Mouse (Mus musculus) midbrain, embryonic 10.5 days (tissue): ENCODE results near the gene Mapkapk2. TPM values are rescaled to one million over a fixed set of nuclear protein-coding genes. Genes with fewer than 3 reads are reported as not detected.

Experiments
- DNase-seq: peaks from one replicate; pipeline ENCODE4 v3.0.0-alpha.2; 2017; ENCODE audit warnings: low spot score
- H3K27ac ChIP-seq: fragments of 300-500 bp; sonication (generic); replicated peaks from 2 replicates; pipeline ENCODE4 v1.5.1; 2016; ENCODE audit warnings: mild to moderate bottlenecking
- H3K27me3 ChIP-seq: fragments of 300-500 bp; sonication (generic); 2 replicates; pipeline ENCODE4 v1.6.1; 2016; ENCODE audit warnings: low read depth, mild to moderate bottlenecking; ENCODE audit not compliant: poor library complexity, severe bottlenecking
- H3K36me3 ChIP-seq: fragments of 300-500 bp; sonication (generic); 2 replicates; pipeline ENCODE4 v1.6.1; 2016; ENCODE audit warnings: mild to moderate bottlenecking, moderate library complexity
- H3K4me1 ChIP-seq: fragments of 300-500 bp; sonication (generic); 2 replicates; pipeline ENCODE4 v1.6.1; 2016
- H3K4me3 ChIP-seq: fragments of 300-500 bp; sonication (generic); 2 replicates; pipeline ENCODE4 v1.5.1; 2016; ENCODE audit warnings: mild to moderate bottlenecking, moderate library complexity
- H3K9me3 ChIP-seq: fragments of 300-500 bp; sonication (generic); replicated peaks from 2 replicates; pipeline ENCODE4 v1.6.1; 2016; ENCODE audit warnings: mild to moderate bottlenecking
- WGBS: fragments of 180-500 bp; shearing (Covaris S2); methylation state at CpG from one replicate; pipeline ENCODE4 v1.1.7; 2016; 5-methylcytosine and 5-hydroxymethylcytosine counted together
- polyA plus RNA-seq: library from polyadenylated mRNA; unstranded; fragments of >200 nt; fragmentation: Nextera tagmentation; extraction: Ambion mirVana; gene quantifications from 2 replicates; pipeline ENCODE4 v1.2.1, GENCODE M21; 2016

Mapkapk2 gene
- polyA plus RNA-seq, 1 experiment from 2014 or later = 50.9 TPM

GRCm38 (mm10) chr1:131068011-131068727 lies 29.5 kb downstream of the Mapkapk2 start:
- Histone ChIP-seq H3K4me3 (no peak overlapping the region), H3K4me1 (peaks cover 26% of the 10 kb centered on the region), H3K27ac (no peak overlapping the region), H3K9me3 (no peaks in the 10 kb centered on the region), H3K27me3 (no peaks in the 10 kb centered on the region), H3K36me3 (peaks cover 29% of the 10 kb centered on the region)
- no peak for DNase-seq
- 88% methylated on average over 10 of the region's 10 CpGs for WGBS

GRCm38 (mm10) chr1:131064202-131064601 lies 33.4 kb downstream of the Mapkapk2 start:
- 77% methylated on average over 6 of the region's 6 CpGs for WGBS
- no peaks in the 10 kb centered on the region for H3K9me3 ChIP-seq
- H3K4me3 ChIP-seq = no peak overlapping the region
- no peak overlapping the region; the same call in 1 of the 2 replicates for H3K27ac ChIP-seq
- peaks cover 29% of the 10 kb centered on the region for H3K36me3 ChIP-seq
- DNase-seq = no peak
- no peaks in the 10 kb centered on the region for H3K27me3 ChIP-seq
- peaks cover 57% of the 10 kb centered on the region for H3K4me1 ChIP-seq

- Histone ChIP-seq H3K9me3 (no peaks in the 10 kb centered on the region), H3K4me3 (no peak overlapping the region), H3K27ac (peak overlapping the region; percentile 29), H3K4me1 (peaks cover 70% of the 10 kb centered on the region), H3K36me3 (peaks cover 24% of the 10 kb centered on the region), H3K27me3 (no peaks in the 10 kb centered on the region)
- no peak for DNase-seq
- 91% methylated on average over 6 of the region's 6 CpGs for WGBS
These were observed 34.8 kb downstream of the Mapkapk2 start for GRCm38 (mm10) chr1:131062821-131063220.

- Histone ChIP-seq H3K4me1 (peaks cover 70% of the 10 kb centered on the region), H3K27ac (peak overlapping the region; percentile 67; the same call in 1 of the 2 replicates), H3K27me3 (no peaks in the 10 kb centered on the region), H3K36me3 (peaks cover 24% of the 10 kb centered on the region), H3K4me3 (no peak overlapping the region), H3K9me3 (no peaks in the 10 kb centered on the region)
- DNase-seq = no peak
- WGBS = 85% methylated on average over 7 of the region's 7 CpGs
These were observed 35.8 kb downstream of the Mapkapk2 start for GRCm38 (mm10) chr1:131061740-131062254.

- 78% methylated on average over 13 of the region's 13 CpGs for WGBS
These were observed 37.1 kb downstream of the Mapkapk2 start for GRCm38 (mm10) chr1:131060290-131061253.

GRCm38 (mm10) chr1:131059841-131060240 lies 37.8 kb downstream of the Mapkapk2 start:
- no peaks in the 10 kb centered on the region for H3K9me3 ChIP-seq
- peak overlapping the region; percentile 74 for H3K27ac ChIP-seq
- peaks cover 68% of the 10 kb centered on the region for H3K4me1 ChIP-seq
- H3K36me3 ChIP-seq = peaks cover 37% of the 10 kb centered on the region
- H3K4me3 ChIP-seq = no peak overlapping the region
- 91% methylated on average over 5 of the region's 5 CpGs for WGBS
- DNase-seq = no peak
- H3K27me3 ChIP-seq = no peaks in the 10 kb centered on the region

More at GRCm38 (mm10) chr1:131060290-131061253, 37.1 kb downstream of the Mapkapk2 start:
- H3K36me3 ChIP-seq = peaks cover 30% of the 10 kb centered on the region
- H3K27ac ChIP-seq = peak overlapping the region; percentile 74
- H3K9me3 ChIP-seq = no peaks in the 10 kb centered on the region
- peak; percentile 49 for DNase-seq
- H3K4me1 ChIP-seq = peaks cover 70% of the 10 kb centered on the region
- no peak overlapping the region for H3K4me3 ChIP-seq
- no peaks in the 10 kb centered on the region for H3K27me3 ChIP-seq

GRCm38 (mm10) chr1:131059411-131059810 lies 38.2 kb downstream of the Mapkapk2 start:
- peaks cover 63% of the 10 kb centered on the region for H3K4me1 ChIP-seq
- peaks cover 41% of the 10 kb centered on the region for H3K36me3 ChIP-seq
- 74% methylated on average over 1 of the region's 1 CpGs for WGBS
- no peak overlapping the region for H3K4me3 ChIP-seq
- H3K9me3 ChIP-seq = no peaks in the 10 kb centered on the region
- DNase-seq = no peak
- no peaks in the 10 kb centered on the region for H3K27me3 ChIP-seq
- peak overlapping the region; percentile 74 for H3K27ac ChIP-seq

GRCm38 (mm10) chr1:131058431-131058830 lies 39.2 kb downstream of the Mapkapk2 start:
- Histone ChIP-seq H3K27ac (peak overlapping the region; percentile 74), H3K36me3 (peaks cover 51% of the 10 kb centered on the region), H3K27me3 (no peaks in the 10 kb centered on the region), H3K4me3 (no peak overlapping the region), H3K4me1 (peaks cover 60% of the 10 kb centered on the region), H3K9me3 (no peaks in the 10 kb centered on the region)
- WGBS = 85% methylated on average over 7 of the region's 7 CpGs
- no peak for DNase-seq

GRCm38 (mm10) chr1:131054251-131054650 lies 43.4 kb downstream of the Mapkapk2 start:
- peaks cover 63% of the 10 kb centered on the region for H3K36me3 ChIP-seq
- peaks cover 35% of the 10 kb centered on the region for H3K4me1 ChIP-seq
- no peak for DNase-seq
- H3K27me3 ChIP-seq = no peaks in the 10 kb centered on the region
- H3K27ac ChIP-seq = no peak overlapping the region; the same call in 1 of the 2 replicates
- 89% methylated on average over 4 of the region's 4 CpGs for WGBS
- no peak overlapping the region for H3K4me3 ChIP-seq
- no peaks in the 10 kb centered on the region for H3K9me3 ChIP-seq

- H3K4me3 ChIP-seq = no peak overlapping the region
These were observed 44.0 kb downstream of the Mapkapk2 start for GRCm38 (mm10) chr1:131053656-131054055.

GRCm38 (mm10) chr1:131053239-131053638 lies 44.4 kb downstream of the Mapkapk2 start:
- peaks cover 25% of the 10 kb centered on the region for H3K4me1 ChIP-seq
- H3K9me3 ChIP-seq = no peaks in the 10 kb centered on the region
- peaks cover 60% of the 10 kb centered on the region for H3K36me3 ChIP-seq
- H3K27ac ChIP-seq = peak overlapping the region; percentile 46
- WGBS = 9% methylated on average over 8 of the region's 8 CpGs
- no peak overlapping the region for H3K4me3 ChIP-seq
- no peaks in the 10 kb centered on the region for H3K27me3 ChIP-seq
- peak; percentile 70 for DNase-seq

More at GRCm38 (mm10) chr1:131053656-131054055, 44.0 kb downstream of the Mapkapk2 start:
- no peak for DNase-seq
- Histone ChIP-seq H3K27ac (peak overlapping the region; percentile 52), H3K4me1 (peaks cover 29% of the 10 kb centered on the region), H3K36me3 (peaks cover 63% of the 10 kb centered on the region), H3K9me3 (no peaks in the 10 kb centered on the region), H3K27me3 (no peaks in the 10 kb centered on the region)
- WGBS = 70% methylated on average over 4 of the region's 4 CpGs

GRCm38 (mm10) chr1:131051073-131051472 lies 46.6 kb downstream of the Mapkapk2 start:
- H3K27ac ChIP-seq = peak overlapping the region; percentile 33; the same call in 1 of the 2 replicates
- DNase-seq = no peak

More at GRCm38 (mm10) chr1:131051073-131051472, 46.6 kb downstream of the Mapkapk2 start:
- no peaks in the 10 kb centered on the region for H3K9me3 ChIP-seq
- WGBS = 44% methylated on average over 7 of the region's 7 CpGs
- peaks cover 39% of the 10 kb centered on the region for H3K36me3 ChIP-seq
- no peak overlapping the region for H3K4me3 ChIP-seq
- H3K4me1 ChIP-seq = peaks cover 21% of the 10 kb centered on the region
- H3K27me3 ChIP-seq = no peaks in the 10 kb centered on the region
